Mouse (Mus musculus): ENCODE measurements around the gene Vgll4. TPM values are rescaled to one million over a fixed set of nuclear protein-coding genes. Genes with fewer than 3 reads are reported as not detected.

The Vgll4 gene
- polyA plus RNA-seq, 1 experiment from 2014 or later, result 75.1 TPM

DNA sequence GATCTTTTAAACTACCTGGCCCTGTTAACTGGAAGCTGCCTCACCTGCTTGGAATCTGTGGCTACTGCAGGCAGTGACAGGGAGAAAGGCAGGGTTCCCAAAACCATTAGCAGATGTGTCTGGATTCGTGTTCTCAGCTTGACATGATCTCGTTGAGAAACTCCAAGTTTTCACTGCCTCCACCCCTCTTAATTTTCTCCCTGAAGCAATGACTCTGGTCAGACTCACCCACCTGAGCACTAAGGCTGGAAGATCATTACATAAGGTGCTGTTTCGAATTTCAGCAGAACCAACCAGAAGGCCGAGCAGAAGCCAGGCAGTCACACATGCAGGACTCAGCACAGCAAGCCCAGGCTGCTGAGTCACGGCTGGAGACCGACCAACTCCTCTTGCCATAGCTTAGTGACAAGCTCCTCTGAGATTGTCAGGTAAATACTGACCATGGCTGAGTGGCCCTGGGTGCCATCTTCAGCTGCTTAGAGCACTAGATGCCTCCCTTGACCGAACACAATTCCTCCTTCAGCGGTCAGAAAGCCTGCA is 35.6 kb upstream of the Vgll4 start:
- WGBS, result 81% methylated on average over 8 of the region's 8 CpGs
- H3K27ac ChIP-seq (ENCODE audit: low read length), result no peak overlapping the region
- H3K4me1 ChIP-seq (ENCODE audit: control insufficient read depth, insufficient read depth, low read length), result no peaks in the 10 kb centered on the region
- H3K4me2 ChIP-seq (ENCODE audit: low read depth, low read length), result no peak overlapping the region
- ATAC-seq (ENCODE audit: insufficient read depth, low FRiP score), result no peak
- H3K36me3 ChIP-seq (ENCODE audit: control insufficient read depth, insufficient read depth, low read length), result no peaks in the 10 kb centered on the region
- no peaks in the 10 kb centered on the region for H3K9me3 ChIP-seq (replicated peaks; ENCODE audit: control insufficient read depth, low read length)
- H3K27me3 ChIP-seq (ENCODE audit: control insufficient read depth, insufficient read depth, low read length), result no peaks in the 10 kb centered on the region
- no peak overlapping the region for H3K9ac ChIP-seq (ENCODE audit: low read length)
- H3K4me3 ChIP-seq (replicated peaks; ENCODE audit: low read length), result no peak overlapping the region

GRCm38 (mm10) chr6:115004636-115005035 is 34.8 kb upstream of the Vgll4 start:
- WGBS, result 82% methylated on average over 8 of the region's 8 CpGs
- no peaks in the 10 kb centered on the region for H3K27me3 ChIP-seq (ENCODE audit: control insufficient read depth, insufficient read depth, low read length)
- H3K4me1 ChIP-seq (ENCODE audit: control insufficient read depth, insufficient read depth, low read length), result no peaks in the 10 kb centered on the region
- no peak for ATAC-seq (ENCODE audit: insufficient read depth, low FRiP score)
- H3K36me3 ChIP-seq (ENCODE audit: control insufficient read depth, insufficient read depth, low read length), result no peaks in the 10 kb centered on the region
- no peaks in the 10 kb centered on the region for H3K9me3 ChIP-seq (replicated peaks; ENCODE audit: control insufficient read depth, low read length)
- no peak overlapping the region for H3K27ac ChIP-seq (ENCODE audit: low read length)
- H3K9ac ChIP-seq (ENCODE audit: low read length), result no peak overlapping the region
- no peak overlapping the region for H3K4me3 ChIP-seq (replicated peaks; ENCODE audit: low read length)
- no peak overlapping the region for H3K4me2 ChIP-seq (ENCODE audit: low read depth, low read length)

- WGBS, result 68% methylated on average over 16 of the region's 16 CpGs
- Histone ChIP-seq H3K27ac (ENCODE audit: low read length) (no peak overlapping the region), H3K9me3 (replicated peaks; ENCODE audit: control insufficient read depth, low read length) (no peaks in the 10 kb centered on the region), H3K27me3 (ENCODE audit: control insufficient read depth, insufficient read depth, low read length) (no peaks in the 10 kb centered on the region), H3K4me3 (replicated peaks; ENCODE audit: low read length) (no peak overlapping the region), H3K36me3 (ENCODE audit: control insufficient read depth, insufficient read depth, low read length) (no peaks in the 10 kb centered on the region), H3K4me1 (ENCODE audit: control insufficient read depth, insufficient read depth, low read length) (0 out of 2 replicates have a peak, but pooled peaks cover 5% of the 10 kb centered on the region), H3K4me2 (ENCODE audit: low read depth, low read length) (no peak overlapping the region), H3K9ac (ENCODE audit: low read length) (no peak overlapping the region)
- ATAC-seq (ENCODE audit: insufficient read depth, low FRiP score), result peak; percentile 57; the same call in 1 of the 2 replicates
Observed at GRCm38 (mm10) chr6:114998374-114999031, 28.7 kb upstream of the Vgll4 start.

GRCm38 (mm10) chr6:114997471-114997870 is 27.7 kb upstream of the Vgll4 start:
- no peak overlapping the region for H3K27ac ChIP-seq (ENCODE audit: low read length)
- ATAC-seq (ENCODE audit: insufficient read depth, low FRiP score), result no peak
- H3K9ac ChIP-seq (ENCODE audit: low read length), result no peak overlapping the region
- no peaks in the 10 kb centered on the region for H3K27me3 ChIP-seq (ENCODE audit: control insufficient read depth, insufficient read depth, low read length)
- no peak overlapping the region for H3K4me2 ChIP-seq (ENCODE audit: low read depth, low read length)
- H3K4me3 ChIP-seq (replicated peaks; ENCODE audit: low read length), result no peak overlapping the region
- H3K9me3 ChIP-seq (replicated peaks; ENCODE audit: control insufficient read depth, low read length), result no peaks in the 10 kb centered on the region
- 0 out of 2 replicates have a peak, but pooled peaks cover 5% of the 10 kb centered on the region for H3K4me1 ChIP-seq (ENCODE audit: control insufficient read depth, insufficient read depth, low read length)
- no peaks in the 10 kb centered on the region for H3K36me3 ChIP-seq (ENCODE audit: control insufficient read depth, insufficient read depth, low read length)
- 59% methylated on average over 5 of the region's 5 CpGs for WGBS

DNA sequence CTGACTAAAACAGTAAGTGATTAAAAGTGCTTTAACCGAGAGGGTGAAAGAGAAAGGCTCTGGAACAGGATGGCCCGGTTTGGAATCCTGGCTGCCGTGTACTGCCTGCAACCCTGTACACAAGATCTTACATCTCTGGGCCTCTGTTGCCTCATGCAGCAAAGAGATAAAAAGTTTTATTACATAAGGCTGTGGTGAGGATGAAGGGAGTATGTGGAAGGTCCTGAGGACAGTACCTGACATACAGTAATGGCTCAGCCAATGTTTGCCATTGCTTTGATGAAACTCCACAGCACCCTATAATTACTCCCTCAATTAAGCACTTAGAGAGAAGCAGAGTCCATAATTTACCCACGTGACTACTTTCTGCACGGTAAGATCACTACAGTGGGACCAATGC is 27.1 kb upstream of the Vgll4 start:
- Histone ChIP-seq H3K27me3 (ENCODE audit: control insufficient read depth, insufficient read depth, low read length) (no peaks in the 10 kb centered on the region), H3K36me3 (ENCODE audit: control insufficient read depth, insufficient read depth, low read length) (no peaks in the 10 kb centered on the region), H3K9ac (ENCODE audit: low read length) (no peak overlapping the region), H3K4me1 (ENCODE audit: control insufficient read depth, insufficient read depth, low read length) (0 out of 2 replicates have a peak, but pooled peaks cover 5% of the 10 kb centered on the region), H3K4me3 (replicated peaks; ENCODE audit: low read length) (no peak overlapping the region), H3K4me2 (ENCODE audit: low read depth, low read length) (no peak overlapping the region), H3K27ac (ENCODE audit: low read length) (no peak overlapping the region), H3K9me3 (replicated peaks; ENCODE audit: control insufficient read depth, low read length) (no peaks in the 10 kb centered on the region)
- ATAC-seq (ENCODE audit: insufficient read depth, low FRiP score), result no peak
- WGBS, result 73% methylated on average over 5 of the region's 5 CpGs

- Histone ChIP-seq H3K4me3 (replicated peaks; ENCODE audit: low read length) (no peak overlapping the region), H3K9ac (ENCODE audit: low read length) (no peak overlapping the region), H3K9me3 (replicated peaks; ENCODE audit: control insufficient read depth, low read length) (no peaks in the 10 kb centered on the region), H3K27me3 (ENCODE audit: control insufficient read depth, insufficient read depth, low read length) (no peaks in the 10 kb centered on the region), H3K36me3 (ENCODE audit: control insufficient read depth, insufficient read depth, low read length) (no peaks in the 10 kb centered on the region), H3K4me1 (ENCODE audit: control insufficient read depth, insufficient read depth, low read length) (0 out of 2 replicates have a peak, but pooled peaks cover 5% of the 10 kb centered on the region), H3K27ac (ENCODE audit: low read length) (0 out of 2 replicates have a peak overlapping the region, but pooled peaks have one; percentile 20), H3K4me2 (ENCODE audit: low read depth, low read length) (no peak overlapping the region)
- WGBS, result 70% methylated on average over 5 of the region's 5 CpGs
- no peak for ATAC-seq (ENCODE audit: insufficient read depth, low FRiP score)
Observed at GRCm38 (mm10) chr6:114994079-114994478, 24.3 kb upstream of the Vgll4 start.

DNA sequence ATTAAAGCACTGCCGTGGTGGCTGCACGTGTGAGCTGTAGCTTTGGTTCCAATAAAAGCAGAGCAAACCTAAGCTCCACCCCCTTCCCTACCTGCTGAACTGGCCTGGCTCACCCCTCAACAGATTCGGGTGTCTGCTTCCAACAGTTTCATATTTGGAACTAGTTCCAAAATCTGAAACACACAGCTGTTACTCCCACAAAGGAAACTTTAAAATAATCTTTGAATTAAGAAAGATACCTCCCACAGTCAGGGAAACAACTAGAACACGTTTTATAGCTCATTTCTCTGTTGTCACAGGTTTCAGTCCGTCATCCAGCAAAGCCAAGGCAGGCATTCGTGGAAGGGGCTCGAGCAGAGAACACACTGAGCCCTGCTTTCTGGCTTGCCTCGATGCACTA is 23.9 kb upstream of the Vgll4 start:
- Histone ChIP-seq H3K9me3 (replicated peaks; ENCODE audit: control insufficient read depth, low read length) (no peaks in the 10 kb centered on the region), H3K27me3 (ENCODE audit: control insufficient read depth, insufficient read depth, low read length) (no peaks in the 10 kb centered on the region), H3K36me3 (ENCODE audit: control insufficient read depth, insufficient read depth, low read length) (no peaks in the 10 kb centered on the region), H3K4me1 (ENCODE audit: control insufficient read depth, insufficient read depth, low read length) (0 out of 2 replicates have a peak, but pooled peaks cover 2% of the 10 kb centered on the region), H3K27ac (ENCODE audit: low read length) (0 out of 2 replicates have a peak overlapping the region, but pooled peaks have one; percentile 20), H3K4me3 (replicated peaks; ENCODE audit: low read length) (no peak overlapping the region), H3K9ac (ENCODE audit: low read length) (no peak overlapping the region), H3K4me2 (ENCODE audit: low read depth, low read length) (no peak overlapping the region)
- no peak for ATAC-seq (ENCODE audit: insufficient read depth, low FRiP score)
- WGBS, result 51% methylated on average over 8 of the region's 8 CpGs

- 92% methylated on average over 4 of the region's 4 CpGs for WGBS
- H3K4me2 ChIP-seq (ENCODE audit: low read depth, low read length), result no peak overlapping the region
- H3K27me3 ChIP-seq (ENCODE audit: control insufficient read depth, insufficient read depth, low read length), result no peaks in the 10 kb centered on the region
- H3K27ac ChIP-seq (ENCODE audit: low read length), result no peak overlapping the region
- H3K9me3 ChIP-seq (replicated peaks; ENCODE audit: control insufficient read depth, low read length), result no peaks in the 10 kb centered on the region
- H3K4me3 ChIP-seq (replicated peaks; ENCODE audit: low read length), result no peak overlapping the region
- H3K4me1 ChIP-seq (ENCODE audit: control insufficient read depth, insufficient read depth, low read length), result no peaks in the 10 kb centered on the region
- no peaks in the 10 kb centered on the region for H3K36me3 ChIP-seq (ENCODE audit: control insufficient read depth, insufficient read depth, low read length)
- no peak for ATAC-seq (ENCODE audit: insufficient read depth, low FRiP score)
- no peak overlapping the region for H3K9ac ChIP-seq (ENCODE audit: low read length)
Observed at GRCm38 (mm10) chr6:114991909-114992308, 22.1 kb upstream of the Vgll4 start.

- 52% methylated on average over 3 of the region's 3 CpGs for WGBS
- peak; percentile 83 for ATAC-seq (ENCODE audit: insufficient read depth, low FRiP score)
- Histone ChIP-seq H3K4me3 (replicated peaks; ENCODE audit: low read length) (no peak overlapping the region), H3K27ac (ENCODE audit: low read length) (peak overlapping the region; percentile 92), H3K4me2 (ENCODE audit: low read depth, low read length) (no peak overlapping the region), H3K9ac (ENCODE audit: low read length) (peak overlapping the region; percentile 31; the same call in 1 of the 2 replicates), H3K36me3 (ENCODE audit: control insufficient read depth, insufficient read depth, low read length) (no peaks in the 10 kb centered on the region), H3K4me1 (ENCODE audit: control insufficient read depth, insufficient read depth, low read length) (no peaks in the 10 kb centered on the region), H3K27me3 (ENCODE audit: control insufficient read depth, insufficient read depth, low read length) (no peaks in the 10 kb centered on the region), H3K9me3 (replicated peaks; ENCODE audit: control insufficient read depth, low read length) (no peaks in the 10 kb centered on the region)
Observed at GRCm38 (mm10) chr6:114988619-114988980, 18.8 kb upstream of the Vgll4 start.

All from stomach, embryonic 16.5 days (tissue).